ENCODE assay signal across 16 mouse cellular contexts in the genomic region with DNA sequence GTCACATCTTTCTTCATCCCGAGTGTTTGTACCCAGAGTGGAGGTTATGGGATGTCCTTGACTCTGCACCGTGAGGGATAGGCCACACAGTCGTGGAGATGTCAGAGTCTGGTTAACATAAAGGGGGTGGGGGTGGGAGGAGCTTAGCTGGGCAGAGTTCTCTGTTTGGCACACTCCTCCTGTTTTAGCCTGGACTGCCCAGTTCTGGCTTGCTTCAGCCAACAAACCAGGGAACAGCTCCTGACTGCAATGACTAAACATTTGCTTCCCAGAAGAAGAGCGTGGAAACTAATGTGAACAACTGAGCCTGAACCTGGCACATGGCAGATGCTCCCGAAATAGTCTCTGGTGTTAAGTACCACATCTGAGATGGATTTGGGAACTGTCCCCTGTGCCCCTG.
DNase-seq lines count a peak whose midpoint lies in the region; ATAC-seq and TF ChIP-seq lines count a peak whose summit lies in the region.
"Had no signal": no experiment of that assay in that cellular context is flagged by ENCODE, and none has a peak within 500 bp of the region (broad histone marks: within the 10 kb centered on the region; RNA-seq: fewer than 3 reads in every experiment).

No protein-coding gene starts in this region.

- no peak overlapping the region for H3K9ac ChIP-seq in hindbrain, embryonic 15.5 days
- no peak overlapping the region for H3K9ac ChIP-seq in hindbrain, embryonic 13.5 days
- H3K9ac ChIP-seq in liver, embryonic 13.5 days: no peak overlapping the region
- H3K9ac ChIP-seq in forebrain, embryonic 13.5 days: no peak overlapping the region
- H3K9ac ChIP-seq: embryonic facial prominence, embryonic 13.5 days; lung, embryonic 14.5 days had no signal

- H3K27ac ChIP-seq in gastrocnemius, adult 2 months: peak overlapping the region; percentile 64
- H3K27ac ChIP-seq in hindbrain, embryonic 15.5 days (replicated peaks): no peak overlapping the region
- H3K27ac ChIP-seq in hindbrain, embryonic 13.5 days: no peak overlapping the region
- no peak overlapping the region for H3K27ac ChIP-seq in liver, embryonic 13.5 days
- H3K27ac ChIP-seq in forebrain, embryonic 13.5 days: no peak overlapping the region
- H3K27ac ChIP-seq: embryonic facial prominence, embryonic 13.5 days; forebrain, embryonic 10.5 days; limb, embryonic 10.5 days had no signal

- ATAC-seq in hindbrain, embryonic 15.5 days (ENCODE audit: low FRiP score, low read depth): 0 out of 2 replicates have a peak, but pooled peaks have one; percentile 38
- ATAC-seq in hindbrain, embryonic 13.5 days (ENCODE audit: low FRiP score): no peak
- peak; percentile 65 for ATAC-seq in liver, embryonic 13.5 days (ENCODE audit: low read depth)
- no peak for ATAC-seq in forebrain, embryonic 13.5 days
- ATAC-seq: midbrain, embryonic 16.5 days; Patski had no signal

- H3K27me3 ChIP-seq in hindbrain, embryonic 15.5 days: no peaks in the 10 kb centered on the region
- no peaks in the 10 kb centered on the region for H3K27me3 ChIP-seq in hindbrain, embryonic 13.5 days
- H3K27me3 ChIP-seq in liver, embryonic 13.5 days: no peaks in the 10 kb centered on the region
- H3K27me3 ChIP-seq in forebrain, embryonic 13.5 days: no peaks in the 10 kb centered on the region
- H3K27me3 ChIP-seq: embryonic facial prominence, embryonic 13.5 days had no signal

- intact Hi-C loops in gastrocnemius, adult 2 months (cut with DNase I): no loop called here
- intact Hi-C loops in gastrocnemius, postnatal 36 days (cut with DNase I): no loop called here

- TF ChIP-seq CTCF in gastrocnemius, adult 2 months (IDR thresholded peaks at IDR 0.05): no peak

- DNase-seq in gastrocnemius, adult 2 months: peak; percentile 56
- no peak for DNase-seq in gastrocnemius, postnatal 36 days
- DNase-seq in NIH3T3 (ENCODE audit: low read depth): peak; percentile 3
- no peak for DNase-seq in liver, embryonic 13.5 days
- DNase-seq in ovary, adult 18-20 months (ENCODE audit: low spot score): no peak
- DNase-seq: cerebellum, adult 18-20 months; kidney, adult 18-20 months; lung, embryonic 14.5 days had no signal

- H3K36me3 ChIP-seq in hindbrain, embryonic 15.5 days: no peaks in the 10 kb centered on the region
- H3K36me3 ChIP-seq in hindbrain, embryonic 13.5 days: no peaks in the 10 kb centered on the region
- H3K36me3 ChIP-seq in liver, embryonic 13.5 days: no peaks in the 10 kb centered on the region
- H3K36me3 ChIP-seq in forebrain, embryonic 13.5 days (ENCODE audit: poor library complexity, severe bottlenecking): no peaks in the 10 kb centered on the region
- H3K36me3 ChIP-seq: embryonic facial prominence, embryonic 13.5 days; forebrain, embryonic 10.5 days; limb, embryonic 10.5 days had no signal

- no peak overlapping the region for H3K4me3 ChIP-seq in gastrocnemius, adult 2 months
- no peak overlapping the region for H3K4me3 ChIP-seq in hindbrain, embryonic 15.5 days
- no peak overlapping the region for H3K4me3 ChIP-seq in hindbrain, embryonic 13.5 days
- H3K4me3 ChIP-seq in liver, embryonic 13.5 days (replicated peaks): no peak overlapping the region
- no peak overlapping the region for H3K4me3 ChIP-seq in forebrain, embryonic 13.5 days
- H3K4me3 ChIP-seq: embryonic facial prominence, embryonic 13.5 days; forebrain, embryonic 10.5 days; limb, embryonic 10.5 days had no signal

- no peaks in the 10 kb centered on the region for H3K9me3 ChIP-seq in hindbrain, embryonic 15.5 days
- no peaks in the 10 kb centered on the region for H3K9me3 ChIP-seq in hindbrain, embryonic 13.5 days
- H3K9me3 ChIP-seq in liver, embryonic 13.5 days (replicated peaks): no peaks in the 10 kb centered on the region
- no peaks in the 10 kb centered on the region for H3K9me3 ChIP-seq in forebrain, embryonic 13.5 days (replicated peaks)
- H3K9me3 ChIP-seq: embryonic facial prominence, embryonic 13.5 days; forebrain, embryonic 10.5 days; limb, embryonic 10.5 days had no signal

- peaks cover 11% of the 10 kb centered on the region; the same call in 1 of the 2 replicates for H3K4me1 ChIP-seq in hindbrain, embryonic 15.5 days (replicated peaks)
- peaks cover 11% of the 10 kb centered on the region; the same call in 1 of the 2 replicates for H3K4me1 ChIP-seq in hindbrain, embryonic 13.5 days (replicated peaks)
- H3K4me1 ChIP-seq in liver, embryonic 13.5 days (replicated peaks): peaks cover 16% of the 10 kb centered on the region
- 0 out of 2 replicates have a peak, but pooled peaks cover 5% of the 10 kb centered on the region for H3K4me1 ChIP-seq in forebrain, embryonic 13.5 days
- H3K4me1 ChIP-seq: embryonic facial prominence, embryonic 13.5 days; limb, embryonic 10.5 days had no signal

- 74% methylated on average over 5 of the region's 5 CpGs for WGBS in hindbrain, embryonic 15.5 days
- 70% methylated on average over 5 of the region's 5 CpGs for WGBS in hindbrain, embryonic 13.5 days
- WGBS in liver, embryonic 13.5 days (ENCODE audit: insufficient replicate concordance): 44% methylated on average over 5 of the region's 5 CpGs
- WGBS in forebrain, embryonic 13.5 days: 70% methylated on average over 5 of the region's 5 CpGs

- no peak overlapping the region for H3K4me2 ChIP-seq in hindbrain, embryonic 15.5 days
- no peak overlapping the region for H3K4me2 ChIP-seq in hindbrain, embryonic 13.5 days
- H3K4me2 ChIP-seq in liver, embryonic 13.5 days: no peak overlapping the region
- H3K4me2 ChIP-seq in forebrain, embryonic 13.5 days: no peak overlapping the region
- H3K4me2 ChIP-seq: embryonic facial prominence, embryonic 13.5 days; lung, embryonic 14.5 days had no signal

Comparison
In these comparisons a context has a peak if more than half of its experiments do, and no peak if none do; other contexts are left out.
1. DNase-seq: peak in gastrocnemius, adult 2 months (single experiment) and NIH3T3 (single experiment); none in gastrocnemius, postnatal 36 days (0 of 2), liver, embryonic 13.5 days (single experiment) and ovary, adult 18-20 months (single experiment).
2. ATAC-seq: peak in hindbrain, embryonic 15.5 days (single experiment) and liver, embryonic 13.5 days (single experiment); none in hindbrain, embryonic 13.5 days (single experiment) and forebrain, embryonic 13.5 days (single experiment).